Mouse (Mus musculus): ENCODE data around the gene Nhej1.

DNA sequence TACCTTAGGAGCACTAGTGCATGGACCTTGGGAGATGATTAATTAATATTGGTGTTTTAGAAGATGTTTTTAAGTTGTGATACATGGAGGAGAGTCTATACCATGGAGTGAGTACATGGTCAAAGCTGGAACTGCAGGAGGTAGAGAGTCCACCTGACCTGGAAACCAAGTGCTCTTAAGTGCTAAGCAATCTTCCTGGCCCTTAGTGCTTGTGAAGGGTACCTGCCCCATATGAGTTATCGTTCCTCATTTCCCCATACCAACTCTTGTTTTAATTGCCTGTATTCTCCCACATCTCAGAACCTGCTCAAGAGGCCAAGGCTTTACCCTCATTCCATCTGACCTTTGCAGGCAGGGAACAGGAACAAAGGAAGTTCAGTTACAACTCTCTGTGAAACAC, 149.1 kb downstream of the Nhej1 start:
- TF ChIP-seq CTCF (IDR thresholded peaks at IDR 0.05; ENCODE audit: low read depth, low read length) (no peak), POLR2A (IDR thresholded peaks at IDR 0.05; ENCODE audit: borderline replicate concordance, low read depth, low read length) (no peak)

Data from bone marrow macrophage, adult 2 months (primary cell).